Mouse (Mus musculus) mouse trophoblast stem cell (cell line): Measurements from ENCODE around the gene Nt5e.

Experiments used
- in situ Hi-C, 2 experiments: fragments of 300-500 bp; cut with MseI, MboI; formaldehyde crosslinking; loops; 2 replicates in 1 of 2; 3 replicates in 1 of 2; pipeline ENCODE4 v1.15.1; 2025

Nt5e gene

GRCm38 (mm10) chr9:88344424-88344823 lies 17.4 kb downstream of the Nt5e start:
- in situ Hi-C loops = no loop called here

GRCm38 (mm10) chr9:88346857-88347256 lies 19.9 kb downstream of the Nt5e start:
- in situ Hi-C loops = no loop called here

GRCm38 (mm10) chr9:88348623-88349022 lies 21.6 kb downstream of the Nt5e start:
- in situ Hi-C loops = no loop called here

- in situ Hi-C loops = no loop called here
Observed at GRCm38 (mm10) chr9:88350317-88350716, 23.3 kb downstream of the Nt5e start.

- in situ Hi-C loops = no loop called here
Observed at GRCm38 (mm10) chr9:88351163-88351562, 24.2 kb downstream of the Nt5e start.

GRCm38 (mm10) chr9:88352741-88353140 lies 25.7 kb downstream of the Nt5e start:
- in situ Hi-C loops = no loop called here

GRCm38 (mm10) chr9:88353459-88353858 lies 26.5 kb downstream of the Nt5e start:
- in situ Hi-C loops = no loop called here

GRCm38 (mm10) chr9:88357173-88357572 lies 30.2 kb downstream of the Nt5e start:
- in situ Hi-C loops = no loop called here

- in situ Hi-C loops = no loop called here
Observed at GRCm38 (mm10) chr9:88359140-88359539, 32.1 kb downstream of the Nt5e start.

GRCm38 (mm10) chr9:88361211-88361909 lies 34.4 kb downstream of the Nt5e start:
- in situ Hi-C loops = no loop called here

GRCm38 (mm10) chr9:88362055-88362850 lies 35.3 kb downstream of the Nt5e start:
- in situ Hi-C loops = no loop called here

- in situ Hi-C loops = no loop called here
Observed at GRCm38 (mm10) chr9:88363102-88363501, 36.1 kb downstream of the Nt5e start.

- in situ Hi-C loops = no loop called here
Observed at GRCm38 (mm10) chr9:88366308-88366707, 39.3 kb downstream of the Nt5e start.

- in situ Hi-C loops = no loop called here
Observed at GRCm38 (mm10) chr9:88366819-88367218, 39.8 kb downstream of the Nt5e start.

GRCm38 (mm10) chr9:88367322-88367721 lies 40.3 kb downstream of the Nt5e start:
- in situ Hi-C loops = no loop called here

GRCm38 (mm10) chr9:88367751-88368150 lies 40.8 kb downstream of the Nt5e start:
- in situ Hi-C loops = no loop called here

GRCm38 (mm10) chr9:88368476-88368875 lies 41.5 kb downstream of the Nt5e start:
- in situ Hi-C loops = no loop called here

- in situ Hi-C loops = no loop called here
Observed at GRCm38 (mm10) chr9:88369666-88370065, 42.7 kb downstream of the Nt5e start.

GRCm38 (mm10) chr9:88371201-88371600 lies 44.2 kb downstream of the Nt5e start:
- in situ Hi-C loops = no loop called here

GRCm38 (mm10) chr9:88373001-88373400 lies 46.0 kb downstream of the Nt5e start:
- in situ Hi-C loops = no loop called here

GRCm38 (mm10) chr9:88377483-88377882 lies 50.5 kb downstream of the Nt5e start:
- in situ Hi-C loops = no loop called here

- in situ Hi-C loops = no loop called here
Observed at GRCm38 (mm10) chr9:88379057-88379456, 52.1 kb downstream of the Nt5e start.

GRCm38 (mm10) chr9:88380076-88380475 lies 53.1 kb downstream of the Nt5e start:
- in situ Hi-C loops = no loop called here
